Mouse (Mus musculus): Measurements from ENCODE around the gene Reep3. TPM values are rescaled to one million over a fixed set of nuclear protein-coding genes. Genes with fewer than 3 reads are reported as not detected.

Gene Reep3
- total and polyA plus RNA-seq, 3 experiments: 21.8 to 23.3 (median 23.2) TPM

GRCm38 (mm10) chr10:66969581-66969980 is 127.2 kb downstream of the Reep3 start:
- Histone ChIP-seq H3K9me3 (replicated peaks; ENCODE audit: low read length) (peaks cover 4% of the 10 kb centered on the region), H3K4me3 (replicated peaks in 1 of 3; ENCODE audit: low read depth in 2 of 3, low read length in 2 of 3, poor library complexity in 1 of 3) (no peak overlapping the region), H3K36me3 (replicated peaks in 1 of 2; ENCODE audit: control insufficient read depth in 1 of 2, insufficient read depth in 1 of 2, low read length in 1 of 2) (no peaks in the 10 kb centered on the region), H3K4me1 (ENCODE audit: control insufficient read depth in 1 of 2, insufficient read depth in 2 of 2) (peaks cover 0 to 16% of the 10 kb centered on the region in 2 experiments; a peak in 3 of 4 replicates), H3K79me2 (replicated peaks; ENCODE audit: control insufficient read depth, extremely low read depth, insufficient read depth, poor library complexity, severe bottlenecking) (no peaks in the 10 kb centered on the region), H3K4me2 (ENCODE audit: insufficient read depth, low read depth, poor library complexity, severe bottlenecking) (no peak overlapping the region), H3K9ac (ENCODE audit: insufficient read depth, low read depth) (no peak overlapping the region), H3K27ac (ENCODE audit: insufficient read depth, low read depth) (no peak overlapping the region), H3K27me3 (replicated peaks) (no peaks in the 10 kb centered on the region)
- dilution Hi-C loops (cut with MboI; ENCODE audit: extremely low pct_ligation_motif_present, extremely low pct_unique_long_range_greater_than_20kb, low sequenced_read_pairs) (no loop called here), in situ Hi-C loops (cut with MboI; ENCODE audit: low pct_ligation_motif_present, low pct_unique_long_range_greater_than_20kb, low sequenced_read_pairs) (no loop called here)
- TF ChIP-seq RAD21 (IDR thresholded peaks at IDR 0.05; ENCODE audit: low read depth, low read length) (no peak), RCOR1 (conservative IDR thresholded peaks at IDR 0.05; ENCODE audit: low read depth, low read length) (no peak), JUND (conservative IDR thresholded peaks at IDR 0.05; ENCODE audit: low read depth, low read length) (no peak), MEF2A (IDR thresholded peaks at IDR 0.05; ENCODE audit: borderline replicate concordance, low read depth, low read length) (no peak), EP300 (IDR thresholded peaks at IDR 0.05; ENCODE audit: low read length) (no peak), ZKSCAN1 (IDR thresholded peaks at IDR 0.05; ENCODE audit: borderline replicate concordance, low read depth, low read length) (no peak), MXI1 (IDR thresholded peaks at IDR 0.05; ENCODE audit: low read depth, low read length) (no peak), SMC3 (IDR thresholded peaks at IDR 0.05; ENCODE audit: low read depth, low read length) (no peak), CHD2 (IDR thresholded peaks at IDR 0.05; ENCODE audit: low read length) (no peak), PAX5 (IDR thresholded peaks at IDR 0.05; ENCODE audit: low read length) (no peak), GABPA (IDR thresholded peaks at IDR 0.05; ENCODE audit: insufficient replicate concordance, low read depth, low read length) (no peak), USF1 (IDR thresholded peaks at IDR 0.05; ENCODE audit: low read depth, low read length) (no peak), CHD1 (IDR thresholded peaks at IDR 0.05; ENCODE audit: low read depth, low read length) (no peak), IRF4 (IDR thresholded peaks at IDR 0.05; ENCODE audit: low read depth, low read length) (no peak), ZNF384 (IDR thresholded peaks at IDR 0.05; ENCODE audit: low read depth, low read length) (no peak), ELF1 (IDR thresholded peaks at IDR 0.05; ENCODE audit: low read depth, low read length) (no peak)
- no peak for DNase-seq (ENCODE audit: extremely low read depth)

GRCm38 (mm10) chr10:66969081-66969480 is 127.7 kb downstream of the Reep3 start:
- Histone ChIP-seq H3K4me2 (ENCODE audit: insufficient read depth, low read depth, poor library complexity, severe bottlenecking) (no peak overlapping the region), H3K4me1 (ENCODE audit: control insufficient read depth in 1 of 2, insufficient read depth in 2 of 2) (peaks cover 0 to 16% of the 10 kb centered on the region in 2 experiments; a peak in 3 of 4 replicates), H3K27me3 (replicated peaks) (no peaks in the 10 kb centered on the region), H3K79me2 (replicated peaks; ENCODE audit: control insufficient read depth, extremely low read depth, insufficient read depth, poor library complexity, severe bottlenecking) (no peaks in the 10 kb centered on the region), H3K9ac (ENCODE audit: insufficient read depth, low read depth) (no peak overlapping the region), H3K9me3 (replicated peaks; ENCODE audit: low read length) (peaks cover 4% of the 10 kb centered on the region), H3K36me3 (replicated peaks in 1 of 2; ENCODE audit: control insufficient read depth in 1 of 2, insufficient read depth in 1 of 2, low read length in 1 of 2) (no peaks in the 10 kb centered on the region), H3K27ac (ENCODE audit: insufficient read depth, low read depth) (no peak overlapping the region), H3K4me3 (replicated peaks in 1 of 3; ENCODE audit: low read depth in 2 of 3, low read length in 2 of 3, poor library complexity in 1 of 3) (no peak overlapping the region)
- no peak for DNase-seq (ENCODE audit: extremely low read depth)
- TF ChIP-seq EP300 (IDR thresholded peaks at IDR 0.05; ENCODE audit: low read length): no peak
- no peak for TF ChIP-seq POLR2A (IDR thresholded peaks at IDR 0.05; ENCODE audit: low read depth, low read length)
- no peak for TF ChIP-seq HCFC1 (IDR thresholded peaks at IDR 0.05; ENCODE audit: low read depth, low read length)
- no peak for TF ChIP-seq CHD1 (IDR thresholded peaks at IDR 0.05; ENCODE audit: low read depth, low read length)
- TF ChIP-seq PAX5 (IDR thresholded peaks at IDR 0.05; ENCODE audit: low read length): no peak
- no peak for TF ChIP-seq GABPA (IDR thresholded peaks at IDR 0.05; ENCODE audit: insufficient replicate concordance, low read depth, low read length)
- TF ChIP-seq ETS1 (conservative IDR thresholded peaks at IDR 0.05; ENCODE audit: low read depth, low read length): no peak
- TF ChIP-seq RAD21 (IDR thresholded peaks at IDR 0.05; ENCODE audit: low read depth, low read length): no peak
- TF ChIP-seq JUN (IDR thresholded peaks at IDR 0.05; ENCODE audit: insufficient read depth, low read depth, low read length): no peak
- no peak for TF ChIP-seq ZKSCAN1 (IDR thresholded peaks at IDR 0.05; ENCODE audit: borderline replicate concordance, low read depth, low read length)
- no peak for TF ChIP-seq MAX (IDR thresholded peaks at IDR 0.05; ENCODE audit: low read length)
- no peak for TF ChIP-seq MAFK (IDR thresholded peaks at IDR 0.05; ENCODE audit: insufficient replicate concordance, low read length)
- TF ChIP-seq RCOR1 (conservative IDR thresholded peaks at IDR 0.05; ENCODE audit: low read depth, low read length): no peak
- no peak for TF ChIP-seq ZC3H11A (IDR thresholded peaks at IDR 0.05; ENCODE audit: low read depth, low read length)
- TF ChIP-seq ELF1 (IDR thresholded peaks at IDR 0.05; ENCODE audit: low read depth, low read length): no peak
- no peak for TF ChIP-seq IRF4 (IDR thresholded peaks at IDR 0.05; ENCODE audit: low read depth, low read length)
- TF ChIP-seq MEF2A (IDR thresholded peaks at IDR 0.05; ENCODE audit: borderline replicate concordance, low read depth, low read length): no peak
- TF ChIP-seq NELFE (IDR thresholded peaks at IDR 0.05; ENCODE audit: low read depth, low read length): no peak
- in situ Hi-C loops (cut with MboI; ENCODE audit: low pct_ligation_motif_present, low pct_unique_long_range_greater_than_20kb, low sequenced_read_pairs): no loop called here
- dilution Hi-C loops (cut with MboI; ENCODE audit: extremely low pct_ligation_motif_present, extremely low pct_unique_long_range_greater_than_20kb, low sequenced_read_pairs): no loop called here

All from CH12.LX (cell line).